Mouse (Mus musculus) frontal cortex, postnatal 36 days (tissue): ENCODE results near the gene Itpa.
"Not testable (repeated sequence)": the region's sequence is repeated elsewhere in the genome, so short reads cannot be mapped to it uniquely, and the experiment has no call there.

ENCODE experiments used
- DNase-seq, 2 experiments: peaks; one replicate each; pipeline ENCODE4 v3.0.0; 2022; ENCODE audit warnings: low spot score in 2 of 2

The Itpa gene

DNA sequence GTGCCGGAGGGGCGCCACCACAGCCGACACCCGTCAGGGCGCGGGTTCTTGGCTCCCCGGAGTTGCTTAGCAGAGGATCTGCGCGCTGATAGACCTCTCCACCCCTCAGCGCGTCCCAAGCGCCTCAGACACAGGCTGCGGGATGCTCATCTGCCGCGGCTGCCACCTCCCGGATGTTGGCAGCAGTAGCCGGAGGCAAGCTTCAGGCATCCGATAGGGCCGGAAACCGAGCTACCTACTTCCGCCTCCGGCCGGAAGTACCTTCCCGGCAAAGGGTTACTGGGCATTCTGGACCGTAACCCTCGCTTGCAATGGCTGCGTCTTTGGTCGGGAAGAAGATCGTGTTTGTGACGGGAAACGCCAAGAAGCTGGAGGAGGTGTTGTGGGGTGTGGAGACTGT lies at the start of gene Itpa:
Gene Itpa (plus strand): TSS at position 52 of the 400 bp plus-strand sequence.
- peak; percentile 84 to 90 for DNase-seq

DNA sequence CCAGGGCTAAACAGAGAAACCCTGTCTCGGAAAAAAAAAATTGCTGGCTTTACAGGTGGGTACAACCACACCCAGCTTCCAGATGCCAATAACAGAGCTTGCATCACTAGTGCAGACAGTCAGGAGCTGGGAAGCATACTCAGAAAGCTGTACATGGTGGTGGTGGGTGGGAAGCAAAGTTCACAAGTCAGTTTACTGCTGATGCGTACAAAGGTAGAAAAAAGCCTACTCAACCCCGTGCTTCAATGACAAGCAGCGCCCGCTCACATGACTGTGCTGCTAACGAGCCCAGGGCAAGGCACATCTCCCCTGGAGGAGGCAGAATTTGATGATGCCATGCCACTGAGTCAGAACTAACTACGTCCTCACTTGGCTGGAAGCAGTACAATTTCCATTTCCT lies 48.4 kb upstream of the Itpa start:
- DNase-seq = no peak

DNA sequence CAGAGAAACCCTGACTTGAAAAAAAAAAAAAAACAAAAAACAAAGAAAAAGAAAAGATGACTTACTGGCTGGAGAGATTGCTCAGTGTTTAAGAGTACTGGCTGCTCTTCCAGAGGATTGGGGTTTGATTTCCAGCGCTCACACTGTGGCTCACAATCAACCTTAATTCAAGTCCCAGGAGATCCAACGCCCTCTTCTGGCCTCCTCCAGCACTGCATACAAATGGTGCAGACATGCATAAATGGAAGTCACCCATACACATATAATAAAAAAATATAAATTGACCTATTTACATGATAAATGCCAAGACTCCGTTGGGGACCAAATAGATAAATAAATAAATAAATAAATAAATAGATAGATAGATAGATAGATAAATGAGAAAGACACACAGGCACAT lies 39.0 kb upstream of the Itpa start:
- DNase-seq = no peak

DNA sequence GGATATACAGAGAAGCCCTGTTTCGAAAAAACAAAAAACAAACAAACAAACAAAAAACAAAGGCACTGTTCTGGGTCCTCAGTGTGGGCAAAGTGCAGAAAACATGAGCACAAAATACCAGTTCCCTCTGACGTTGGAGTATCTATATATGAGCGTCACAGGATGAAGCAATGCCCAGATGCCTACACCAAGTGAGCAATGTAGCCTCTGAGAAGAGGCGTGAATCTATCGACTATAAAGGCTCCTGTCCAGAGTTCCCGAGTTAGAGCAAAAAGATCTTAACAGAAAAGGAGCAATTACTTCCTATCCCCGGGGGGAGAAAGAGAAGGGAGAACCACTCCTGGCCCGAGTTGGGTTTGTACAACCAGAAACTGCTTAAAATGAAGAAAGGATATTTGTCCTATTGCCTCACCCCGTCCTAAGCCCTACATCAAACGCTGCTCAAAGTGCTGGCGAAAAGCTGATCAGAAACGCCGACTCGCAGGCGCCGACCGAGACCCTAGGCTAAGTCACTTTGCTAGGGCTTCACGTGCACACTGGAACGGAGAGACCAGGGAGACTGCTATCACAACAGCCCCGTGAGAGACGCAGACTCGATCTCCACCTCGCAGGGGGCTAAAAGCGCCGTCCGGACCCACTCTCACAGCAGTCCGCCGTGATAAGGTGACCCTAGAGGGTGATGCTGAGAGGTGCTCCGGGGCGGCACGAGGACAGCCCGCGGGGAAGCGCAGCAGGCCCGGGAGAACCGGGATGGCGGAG lies 38.2 kb upstream of the Itpa start:
- no peak for DNase-seq

DNA sequence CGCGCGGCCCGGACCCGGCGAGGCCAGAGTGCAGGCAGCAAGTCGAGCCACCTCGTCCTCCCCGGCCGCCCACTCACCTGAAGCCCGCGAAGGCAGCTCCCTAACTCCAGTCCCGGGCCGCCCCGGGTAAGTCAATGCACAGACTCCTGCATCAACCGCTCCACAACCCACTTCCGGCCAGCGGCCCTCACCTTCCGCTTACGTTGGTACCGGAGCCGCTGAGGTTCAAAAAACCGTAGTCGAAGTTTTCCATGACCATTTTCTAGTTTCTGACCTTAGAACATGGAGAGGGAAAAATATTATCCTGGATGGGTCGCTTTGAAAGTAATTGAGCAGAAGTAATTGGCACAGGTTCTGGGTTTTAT lies 37.6 kb upstream of the Itpa start, which contains the start of the genes Fastkd5 and Ubox5:
Gene Fastkd5 (minus strand): TSS at position 189 of the 365 bp plus-strand sequence.
Gene Ubox5 (minus strand): TSS at position 200 of the 365 bp plus-strand sequence.
- peak; percentile 92 to 93 for DNase-seq

DNA sequence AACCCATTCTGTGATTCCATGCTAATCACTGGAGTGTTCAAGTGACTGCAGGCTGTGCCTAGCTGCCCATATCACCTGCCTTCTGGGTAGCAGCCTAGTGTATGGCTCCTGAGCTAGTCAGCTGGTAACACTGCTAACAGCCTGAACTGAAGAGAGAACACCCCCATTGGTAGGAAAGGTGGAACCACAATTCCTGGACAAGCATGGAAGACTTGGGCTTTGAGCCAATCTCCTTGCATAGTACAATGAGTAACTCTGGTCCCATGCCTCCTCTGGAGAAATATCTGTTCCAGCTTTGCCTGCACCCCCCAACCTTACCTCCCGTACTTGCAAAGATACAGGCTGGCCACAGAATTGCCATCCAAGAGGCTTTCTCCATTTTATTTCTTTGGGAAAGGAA lies 35.0 kb upstream of the Itpa start:
- no peak for DNase-seq

DNA sequence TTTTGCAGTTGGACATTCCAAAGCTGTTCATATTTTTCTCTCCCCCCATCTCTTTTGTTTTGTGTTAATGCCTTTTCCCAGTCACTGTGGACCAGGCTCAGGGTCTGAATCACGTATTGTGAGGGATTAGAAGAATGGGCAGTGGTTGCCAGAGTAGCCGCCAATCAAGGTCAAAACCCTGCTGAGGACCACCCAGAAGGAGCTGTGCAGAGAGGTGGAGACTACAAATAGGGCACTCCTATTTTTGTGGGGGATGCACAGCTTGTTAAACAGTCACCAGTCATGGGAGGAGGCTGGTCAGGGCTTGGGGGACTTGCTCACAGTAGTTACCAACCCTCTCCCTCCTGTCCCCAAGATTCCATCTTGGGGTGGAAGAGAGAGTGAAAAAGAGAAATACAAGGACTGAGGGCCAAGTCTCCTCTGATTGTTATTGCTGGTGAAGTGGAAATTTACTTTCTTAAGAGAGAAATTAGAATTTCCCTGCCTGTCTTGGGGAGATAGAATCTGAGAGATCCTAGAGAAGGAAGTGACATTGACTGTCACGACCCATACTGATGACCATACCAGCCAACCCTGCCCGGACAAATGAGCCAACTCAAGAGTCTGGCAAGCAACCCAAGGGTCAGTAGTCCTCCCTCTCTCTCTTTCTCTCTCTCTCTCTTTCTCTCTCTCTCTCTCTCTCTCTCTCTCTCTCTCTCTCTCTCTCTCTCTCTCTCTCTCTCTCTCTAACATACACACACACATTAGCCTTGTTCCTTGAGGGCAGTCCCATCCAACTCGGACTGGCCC lies 34.3 kb upstream of the Itpa start:
- no peak for DNase-seq

DNA sequence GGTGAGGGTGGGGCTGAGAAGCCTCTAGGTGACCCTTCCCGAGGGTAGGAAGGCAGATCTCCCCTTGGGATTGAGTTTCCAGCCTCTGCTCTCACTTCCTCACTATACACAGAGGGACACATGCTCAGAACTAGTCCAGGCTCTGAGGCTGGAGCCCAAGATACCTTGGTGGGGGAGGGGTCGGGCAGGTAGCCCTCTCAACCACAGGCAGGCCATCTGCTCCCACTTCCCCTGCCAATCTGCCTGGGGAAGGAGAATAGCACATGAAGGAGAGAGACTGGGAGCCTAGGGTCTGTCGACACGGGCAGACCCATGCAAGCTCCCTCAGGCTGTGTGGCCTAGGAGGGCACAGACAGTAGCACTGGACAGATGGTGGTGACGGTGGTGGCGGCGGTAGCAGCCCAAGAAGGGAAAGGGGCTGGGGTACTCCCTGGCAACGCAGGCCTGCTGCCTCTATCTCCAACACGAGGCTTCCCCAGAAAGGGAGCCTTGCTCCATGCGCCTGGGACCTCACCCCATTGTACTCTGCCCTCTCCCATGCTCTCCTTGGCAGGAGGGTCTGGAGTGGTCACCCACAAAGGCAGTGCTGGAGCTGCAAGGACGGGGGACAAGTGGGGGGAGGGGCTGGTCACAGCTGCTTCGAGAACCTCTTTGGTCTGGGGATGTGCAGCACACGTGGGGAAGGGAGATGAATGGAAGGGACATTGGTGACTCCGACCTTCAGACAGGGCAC lies 33.2 kb upstream of the Itpa start:
- no peak for DNase-seq

DNA sequence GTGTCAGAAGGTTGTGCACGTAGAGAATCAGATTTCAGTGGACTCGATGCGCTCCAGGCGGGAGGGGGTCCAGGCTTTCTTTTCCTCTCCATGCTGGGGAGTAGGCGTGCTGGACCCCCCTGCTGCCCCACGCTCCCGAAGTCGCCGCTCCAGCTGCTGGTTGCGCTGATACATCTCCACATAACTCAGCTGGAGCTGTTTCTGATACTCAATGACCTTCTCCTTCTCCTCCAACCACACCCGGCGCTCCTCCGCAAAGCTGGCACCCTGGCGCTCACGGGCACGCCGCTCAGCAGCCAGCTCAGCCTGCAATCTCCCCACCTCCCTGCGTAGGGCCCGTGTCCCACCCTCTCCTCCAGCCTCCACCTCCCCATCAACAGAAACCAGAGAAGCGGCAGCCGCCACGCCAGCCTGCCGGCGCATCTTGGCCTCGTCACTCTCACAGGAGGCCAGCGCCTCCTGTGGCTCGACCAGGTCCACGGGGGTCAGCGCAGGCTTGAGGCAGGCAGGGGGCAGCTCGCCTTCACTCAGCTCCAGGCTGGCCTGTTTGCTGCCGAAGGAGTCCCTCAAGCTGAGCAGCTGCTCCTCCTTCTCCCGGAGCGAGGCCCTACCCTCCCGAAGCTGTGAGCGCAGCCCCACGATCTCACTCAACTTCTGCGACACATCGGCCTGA lies 32.5 kb upstream of the Itpa start:
- DNase-seq = no peak

DNA sequence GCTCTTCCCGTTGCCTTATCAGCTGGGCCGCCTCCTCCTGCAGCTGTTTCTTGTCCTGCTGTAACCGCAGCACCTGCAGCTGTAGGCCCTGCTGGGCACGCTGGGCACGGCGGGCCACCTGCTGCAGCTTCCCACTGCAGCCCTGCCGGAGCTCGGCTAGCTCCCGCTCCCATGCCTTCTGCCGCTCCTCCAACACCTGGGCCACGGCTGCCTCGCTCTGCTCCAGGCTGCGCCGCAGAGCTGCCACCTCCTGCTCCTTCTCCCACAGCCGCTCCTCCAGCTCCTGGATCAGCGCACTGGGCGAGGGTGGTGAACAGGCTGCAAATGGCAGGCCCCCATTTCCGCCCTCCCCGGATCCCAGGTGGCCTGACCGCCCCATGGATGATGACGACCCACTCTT lies 31.6 kb upstream of the Itpa start:
- DNase-seq = no peak

DNA sequence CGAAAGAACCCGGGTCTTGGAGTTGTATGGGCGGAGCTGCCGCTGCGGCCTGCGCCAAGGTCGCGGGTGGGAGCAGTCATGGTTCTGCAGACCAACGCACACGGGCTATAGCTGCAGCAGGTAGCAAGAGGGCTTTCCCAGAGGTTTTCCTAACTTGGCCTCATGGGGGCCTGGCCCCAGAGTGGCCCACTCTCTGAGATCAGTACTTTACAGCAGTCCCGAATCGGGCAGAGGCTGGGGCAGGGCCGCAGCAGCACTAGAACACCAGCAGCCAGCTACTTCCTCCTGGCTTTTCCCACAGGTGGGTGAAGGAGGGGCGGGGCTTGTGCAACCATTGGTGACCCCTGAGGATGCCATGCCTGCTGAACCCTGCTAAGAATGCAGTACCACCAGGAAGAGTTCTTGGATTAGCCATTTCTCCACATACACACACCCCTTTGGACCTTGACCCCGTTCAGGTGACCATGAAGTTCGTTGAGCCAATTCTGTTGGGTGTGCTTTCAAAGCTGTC lies 29.3 kb upstream of the Itpa start:
- DNase-seq = no peak

DNA sequence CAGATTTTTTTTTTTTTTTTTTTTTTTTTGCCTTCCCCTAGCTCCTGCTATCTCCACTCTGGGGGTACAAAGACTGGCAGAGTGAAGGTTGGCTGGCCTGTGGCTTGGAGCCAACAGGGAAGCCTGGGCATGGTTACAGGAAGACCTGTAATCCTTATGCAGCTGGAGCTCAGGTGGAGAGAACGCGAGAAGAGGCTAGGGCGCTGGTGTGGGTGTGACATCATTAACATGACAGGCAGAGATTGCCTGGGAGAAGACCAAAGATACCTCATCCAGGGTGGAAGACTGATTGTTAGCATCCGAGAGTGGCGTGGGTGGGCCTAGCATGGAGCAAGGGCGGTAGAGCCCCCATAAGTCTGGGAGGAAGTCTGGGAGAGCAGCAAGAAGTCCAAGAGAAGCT lies 28.1 kb upstream of the Itpa start:
- DNase-seq = no peak

DNA sequence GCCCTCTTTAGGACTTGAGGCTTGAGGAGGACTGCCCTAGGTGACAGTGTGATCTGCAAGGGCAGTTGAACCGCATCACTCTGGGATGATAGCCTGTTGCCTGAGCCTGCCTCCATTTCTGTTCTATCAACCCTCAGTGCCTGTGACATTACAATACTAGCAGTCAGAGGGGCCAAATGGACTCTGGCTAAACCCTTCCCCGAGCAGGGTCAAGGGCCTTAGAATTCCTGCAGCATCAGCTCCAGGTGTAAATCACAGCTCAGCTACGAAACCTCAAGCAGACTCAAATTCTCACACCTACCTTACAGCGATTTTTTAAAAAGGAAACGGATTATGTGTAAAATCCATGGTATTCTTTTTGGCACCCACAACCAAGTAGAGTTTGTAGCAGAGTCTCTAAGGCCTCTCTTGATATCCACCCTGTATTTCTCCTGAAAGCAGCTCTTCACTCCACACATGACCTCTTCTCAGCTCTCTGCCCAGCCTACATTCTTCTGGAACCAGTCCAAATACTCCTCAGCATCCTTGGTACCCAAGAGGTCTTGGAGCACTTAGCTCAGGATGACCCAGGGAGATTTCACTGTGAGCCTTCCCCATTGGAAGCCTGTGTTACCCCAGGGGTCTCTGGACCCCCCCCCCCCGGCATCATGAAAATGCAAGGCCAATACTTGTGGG lies 25.9 kb upstream of the Itpa start:
- no peak for DNase-seq

DNA sequence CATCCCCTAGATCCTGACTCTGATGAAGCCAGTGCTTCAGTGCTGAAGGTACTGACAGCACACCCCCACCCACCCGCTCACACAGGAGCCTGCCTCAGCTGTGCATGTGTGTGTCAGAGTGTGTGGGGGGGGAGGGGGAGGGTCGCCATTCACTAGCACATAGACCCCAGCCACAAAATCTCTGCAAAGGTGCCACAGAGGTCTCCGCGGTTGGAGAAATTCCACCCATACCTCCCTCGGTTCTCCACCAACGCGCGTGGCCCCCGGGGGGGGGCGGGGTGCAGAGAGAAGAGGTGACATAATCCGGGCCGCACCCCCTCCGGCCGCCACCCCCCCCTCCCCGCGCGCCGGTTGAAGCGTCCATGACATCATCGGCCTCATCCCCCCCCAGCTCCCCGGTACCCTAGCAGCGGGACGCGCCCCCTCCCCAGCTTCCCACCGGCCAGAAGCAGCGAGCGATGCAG lies 25.2 kb upstream of the Itpa start:
- DNase-seq = no peak

DNA sequence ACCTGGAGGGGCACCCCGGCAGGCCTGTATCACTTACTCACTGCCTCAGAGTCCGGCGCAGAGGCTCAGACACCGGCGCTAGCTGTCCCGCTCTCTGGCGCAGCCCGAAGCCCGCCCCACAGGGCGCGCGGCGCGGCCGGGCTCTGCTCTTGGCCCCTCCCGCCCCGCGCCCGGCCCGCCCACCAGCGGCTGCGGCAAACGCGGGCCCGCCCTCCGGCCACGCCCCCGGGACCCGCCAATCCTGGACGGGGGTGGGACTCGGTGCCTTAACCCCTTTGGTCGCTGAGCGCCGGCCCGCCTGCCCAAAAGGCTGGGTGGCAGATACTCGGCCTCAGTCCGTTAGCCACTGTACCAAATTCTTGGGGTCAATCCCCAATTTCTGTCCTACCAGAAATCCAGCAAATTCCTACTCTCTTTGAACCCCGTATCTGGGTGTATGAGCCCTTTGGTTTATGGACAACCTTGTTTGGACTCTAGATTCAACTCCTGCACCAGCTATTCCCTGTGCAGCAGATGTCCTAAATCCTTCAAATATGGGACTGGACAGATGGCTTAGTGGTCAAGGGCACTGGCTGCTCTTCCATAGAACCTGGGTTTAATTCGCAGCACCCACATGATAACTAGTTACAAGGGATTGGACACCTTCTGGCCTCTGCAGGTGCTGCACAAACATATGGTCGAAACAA lies 24.6 kb upstream of the Itpa start, which contains the start of gene Lzts3:
Gene Lzts3 (minus strand): TSS at position 120 of the 686 bp plus-strand sequence.
- DNase-seq = peak; percentile 88

DNA sequence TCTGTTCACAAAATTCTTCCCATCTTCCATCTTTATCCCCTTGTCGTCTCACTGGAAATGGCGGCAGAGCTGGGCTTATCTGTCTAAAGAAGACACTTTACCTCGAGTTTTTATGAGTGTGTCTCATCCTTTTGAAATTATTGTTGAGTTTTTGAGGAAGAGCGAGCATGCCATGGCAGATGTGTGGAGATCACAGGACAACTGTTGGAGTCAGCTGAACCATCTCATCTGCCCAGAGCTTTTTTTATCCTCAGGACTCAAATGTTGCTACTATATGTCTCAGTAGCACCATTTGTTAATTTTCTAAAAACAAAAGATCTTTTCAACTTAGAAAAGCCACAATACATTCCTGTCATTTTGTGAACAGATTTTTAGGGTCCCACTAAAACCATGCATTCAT lies 22.2 kb upstream of the Itpa start:
- no peak for DNase-seq

DNA sequence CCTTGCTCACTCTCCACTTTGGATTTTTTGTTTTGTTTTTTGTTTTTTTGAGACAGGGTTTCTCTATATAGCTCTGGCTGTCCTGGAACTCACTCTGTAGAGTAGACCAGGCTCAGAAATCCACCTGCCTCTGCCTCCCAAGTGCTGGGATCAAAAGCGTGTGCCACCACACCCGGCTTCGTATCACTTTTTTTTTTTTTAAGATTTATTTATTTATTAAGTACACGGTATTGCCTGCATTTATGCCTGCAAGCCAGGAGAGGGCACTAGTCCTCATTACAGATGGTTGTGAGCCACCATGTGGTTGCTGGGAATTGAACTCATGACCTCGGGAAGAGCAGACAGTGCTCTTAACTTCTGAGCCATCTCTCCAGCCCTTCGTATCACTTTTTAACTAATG lies 18.4 kb upstream of the Itpa start:
- not testable (repeated sequence) for DNase-seq

DNA sequence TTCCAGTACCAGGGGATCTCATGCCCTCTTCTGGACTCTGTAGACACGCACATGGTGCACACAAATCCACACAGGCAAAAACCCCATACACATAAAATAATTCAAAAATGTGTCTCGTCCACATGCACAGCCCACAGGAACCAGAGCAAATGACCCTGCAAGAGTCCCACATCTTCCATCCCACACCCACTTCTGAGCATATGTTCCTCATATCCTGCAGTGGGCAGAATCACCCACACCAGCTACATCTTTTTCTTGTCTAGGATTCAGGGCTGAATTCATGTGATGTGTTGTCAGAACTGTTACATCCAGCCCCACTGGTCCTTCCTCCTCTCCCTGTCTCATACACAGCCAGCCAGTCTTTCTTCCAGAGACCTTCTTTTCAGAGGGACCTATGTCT lies 14.1 kb upstream of the Itpa start:
- peak in 1 of 2 experiments; percentile 65 for DNase-seq

DNA sequence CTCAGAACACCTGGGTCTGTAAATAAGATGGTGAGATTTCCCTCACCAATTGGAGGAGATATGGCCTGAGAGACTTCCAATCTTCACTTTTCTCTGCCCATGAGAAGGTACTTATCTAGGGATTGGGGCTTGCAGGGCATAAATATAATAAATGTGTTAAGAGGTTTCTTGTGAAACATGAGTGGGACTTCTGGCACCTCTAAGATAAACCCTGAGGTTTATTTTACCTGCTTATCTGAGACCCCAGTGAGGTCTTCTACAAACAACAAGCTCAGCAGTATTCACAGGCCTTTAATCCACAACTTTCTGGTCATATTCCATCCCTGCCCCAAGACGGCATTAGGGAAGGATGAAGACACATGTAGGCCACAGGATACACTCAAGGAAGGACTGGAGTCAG lies 13.7 kb upstream of the Itpa start:
- no peak for DNase-seq

DNA sequence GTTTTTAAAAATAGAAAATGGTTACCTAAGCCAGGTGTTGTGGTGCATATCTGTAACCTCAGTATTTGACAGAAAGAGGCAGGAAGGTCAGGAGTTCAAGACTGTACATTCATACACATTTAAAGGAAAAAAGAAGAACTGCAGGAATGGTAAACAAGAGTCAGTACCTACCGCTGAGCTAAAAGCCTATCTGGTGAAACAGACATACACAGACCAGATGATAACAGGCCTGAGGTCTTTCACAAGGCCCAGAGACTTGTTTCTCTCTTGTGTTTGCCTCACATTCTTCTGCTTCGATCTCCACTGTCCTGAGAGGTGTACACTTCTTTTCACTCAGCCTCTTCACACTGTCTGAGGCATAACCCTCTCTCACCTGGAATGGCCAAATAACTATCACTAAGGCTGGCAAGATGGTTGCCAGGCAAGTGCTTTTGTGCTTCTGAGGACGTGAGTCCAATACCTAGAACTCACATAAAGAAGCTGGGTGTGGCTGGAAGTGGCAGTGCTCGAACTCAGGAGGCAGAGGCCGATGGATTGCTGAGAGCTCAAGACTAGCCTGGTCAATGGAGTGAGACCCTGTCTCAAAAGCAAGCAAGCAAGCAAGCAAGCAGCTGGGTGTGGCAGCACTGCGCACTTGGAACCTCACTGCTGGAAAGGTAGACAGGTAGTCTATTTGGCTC lies 11.6 kb upstream of the Itpa start:
- DNase-seq = no peak
